Mouse (Mus musculus): ENCODE results near the gene Car11. TPM values are rescaled to one million over a fixed set of nuclear protein-coding genes. Genes with fewer than 3 reads are reported as not detected.

Gene Car11
- total and polyA plus RNA-seq, 3 experiments, result 0.77 to 1.5 TPM; not detected in 1

- Histone ChIP-seq H3K27ac (ENCODE audit: control insufficient read depth, low read depth, low read length) (no peak overlapping the region), H3K4me1 (ENCODE audit: control insufficient read depth in 1 of 2, insufficient read depth in 2 of 2, low read length in 2 of 2) (peaks cover 0 to 12% of the 10 kb centered on the region in 2 experiments; a peak in 1 of 4 replicates), H3K36me3 (ENCODE audit: control insufficient read depth in 1 of 2, insufficient read depth in 2 of 2, low read length in 2 of 2) (peaks cover 0 to 5% of the 10 kb centered on the region in 2 experiments; a peak in 2 of 4 replicates), H3K9ac (ENCODE audit: control insufficient read depth, low read depth, low read length, poor library complexity, severe bottlenecking) (no peak overlapping the region; the same call in 1 of the 2 replicates), H3K9me3 (replicated peaks; ENCODE audit: insufficient read depth, low read length) (no peaks in the 10 kb centered on the region), H3K4me3 (ENCODE audit: control insufficient read depth in 1 of 2, insufficient read depth in 1 of 2, low read depth in 2 of 2, low read length in 2 of 2) (no peak overlapping the region), H3K27me3 (ENCODE audit: control insufficient read depth in 1 of 2, insufficient read depth in 2 of 2, low read length in 2 of 2) (no peaks in the 10 kb centered on the region), H3K79me2 (ENCODE audit: control insufficient read depth, insufficient read depth, low read length, poor library complexity) (peaks cover 7% of the 10 kb centered on the region)
- no peak for TF ChIP-seq MAFK (IDR thresholded peaks at IDR 0.05; ENCODE audit: borderline replicate concordance, low read depth, low read length)
- no peak for TF ChIP-seq MYC (IDR thresholded peaks at IDR 0.05; ENCODE audit: low read depth, low read length)
- no peak for TF ChIP-seq MXI1 (IDR thresholded peaks at IDR 0.05; ENCODE audit: low read depth, low read length)
- TF ChIP-seq JUND (IDR thresholded peaks at IDR 0.05; ENCODE audit: low read depth, low read length), result no peak
- no peak for TF ChIP-seq ELF1 (IDR thresholded peaks at IDR 0.05; ENCODE audit: low read depth, low read length)
- no peak for TF ChIP-seq SMC3 (IDR thresholded peaks at IDR 0.05; ENCODE audit: low read depth, low read length)
- no peak for TF ChIP-seq MYB (IDR thresholded peaks at IDR 0.05; ENCODE audit: low read depth, low read length)
- TF ChIP-seq KAT2A (conservative IDR thresholded peaks at IDR 0.05; ENCODE audit: low read depth, low read length), result no peak
- TF ChIP-seq CHD1 (IDR thresholded peaks at IDR 0.05; ENCODE audit: low read depth, low read length), result no peak
- no peak for TF ChIP-seq SIN3A (IDR thresholded peaks at IDR 0.05; ENCODE audit: low read length)
- no peak for TF ChIP-seq CTCF (IDR thresholded peaks at IDR 0.05 in 2 of 3, conservative IDR thresholded peaks at IDR 0.05 in 1 of 3; ENCODE audit: control insufficient read depth in 1 of 3, insufficient read depth in 1 of 3, low read depth in 2 of 3, low read length in 3 of 3, poor library complexity in 1 of 3, severe bottlenecking in 1 of 3)
- no peak for TF ChIP-seq NELFE (IDR thresholded peaks at IDR 0.05; ENCODE audit: low read depth, low read length)
- TF ChIP-seq RCOR1 (IDR thresholded peaks at IDR 0.05; ENCODE audit: low read depth, low read length), result no peak
- no peak for TF ChIP-seq CHD2 (IDR thresholded peaks at IDR 0.05; ENCODE audit: low read length)
- TF ChIP-seq UBTF (IDR thresholded peaks at IDR 0.05; ENCODE audit: borderline replicate concordance, insufficient read depth, low read depth, low read length), result no peak
- TF ChIP-seq USF2 (IDR thresholded peaks at IDR 0.05; ENCODE audit: borderline replicate concordance in 1 of 2, insufficient read depth in 1 of 2, low read depth in 1 of 2, low read length in 2 of 2), result no peak
- TF ChIP-seq USF1 (IDR thresholded peaks at IDR 0.05; ENCODE audit: low read depth, low read length), result no peak
- no peak for TF ChIP-seq POLR2AphosphoS2 (IDR thresholded peaks at IDR 0.05; ENCODE audit: low read length)
- no peak for TF ChIP-seq ETS1 (IDR thresholded peaks at IDR 0.05; ENCODE audit: low read depth, low read length)
- peak; percentile 37 for DNase-seq (ENCODE audit: low read depth, low spot score)
These were observed 9.4 kb downstream of the Car11 start for GRCm38 (mm10) chr7:45709036-45709435.

- Histone ChIP-seq H3K27me3 (ENCODE audit: control insufficient read depth in 1 of 2, insufficient read depth in 2 of 2, low read length in 2 of 2) (no peaks in the 10 kb centered on the region), H3K36me3 (ENCODE audit: control insufficient read depth in 1 of 2, insufficient read depth in 2 of 2, low read length in 2 of 2) (peaks cover 0 to 5% of the 10 kb centered on the region in 2 experiments; a peak in 2 of 4 replicates)
These were observed 10.2 kb downstream of the Car11 start for GRCm38 (mm10) chr7:45709677-45710355.

More at GRCm38 (mm10) chr7:45709677-45710355, 10.2 kb downstream of the Car11 start:
- H3K9ac ChIP-seq (ENCODE audit: control insufficient read depth, low read depth, low read length, poor library complexity, severe bottlenecking), result no peak overlapping the region
- DNase-seq (ENCODE audit: low read depth, low spot score), result no peak
- no peak overlapping the region for H3K27ac ChIP-seq (ENCODE audit: control insufficient read depth, low read depth, low read length)
- no peaks in the 10 kb centered on the region for H3K9me3 ChIP-seq (replicated peaks; ENCODE audit: insufficient read depth, low read length)
- H3K79me2 ChIP-seq (ENCODE audit: control insufficient read depth, insufficient read depth, low read length, poor library complexity), result peaks cover 12% of the 10 kb centered on the region
- peaks cover 0 to 12% of the 10 kb centered on the region in 2 experiments; a peak in 1 of 4 replicates for H3K4me1 ChIP-seq (ENCODE audit: control insufficient read depth in 1 of 2, insufficient read depth in 2 of 2, low read length in 2 of 2)
- TF ChIP-seq POLR2AphosphoS5 (IDR thresholded peaks at IDR 0.05; ENCODE audit: borderline replicate concordance, low read depth, low read length) (0 out of 2 replicates have a peak, but pooled peaks have one; percentile 75), POLR2AphosphoS2 (IDR thresholded peaks at IDR 0.05; ENCODE audit: low read length) (peak; percentile 46; the same call in 1 of the 2 replicates), ZC3H11A (IDR thresholded peaks at IDR 0.05; ENCODE audit: low read depth, low read length) (no peak), POLR2A (IDR thresholded peaks at IDR 0.05; ENCODE audit: control insufficient read depth in 1 of 2, insufficient read depth in 1 of 2, low read depth in 1 of 2, low read length in 2 of 2, poor library complexity in 1 of 2) (peak; percentile 23 to 34; a peak in 1 of 4 replicates), MAZ (IDR thresholded peaks at IDR 0.05; ENCODE audit: low read depth, low read length) (no peak), USF1 (IDR thresholded peaks at IDR 0.05; ENCODE audit: low read depth, low read length) (no peak)
- no peak overlapping the region for H3K4me3 ChIP-seq (ENCODE audit: control insufficient read depth in 1 of 2, insufficient read depth in 1 of 2, low read depth in 2 of 2, low read length in 2 of 2)

Data from MEL (cell line).